Mouse (Mus musculus): ENCODE results near the gene Mrpl58. TPM values are rescaled to one million over a fixed set of nuclear protein-coding genes. Genes with fewer than 3 reads are reported as not detected.

Gene Mrpl58
- polyA plus RNA-seq, 1 experiment from 2014 or later: 206 TPM

- H3K9me3 ChIP-seq (ENCODE audit: control insufficient read depth, low read depth, low read length): no peaks in the 10 kb centered on the region
- H3K36me3 ChIP-seq (ENCODE audit: control insufficient read depth, insufficient read depth, low read length): no peaks in the 10 kb centered on the region
- H3K4me2 ChIP-seq (replicated peaks; ENCODE audit: low read depth, low read length): no peak within 1 kb of the TSS
- H3K27me3 ChIP-seq (ENCODE audit: control insufficient read depth, insufficient read depth, low read length): no peaks in the 10 kb centered on the region
- no peak within 1 kb of the TSS for H3K4me3 ChIP-seq (ENCODE audit: low read depth, low read length)
- no peak for ATAC-seq (ENCODE audit: insufficient number of reproducible peaks, insufficient read depth, low FRiP score, low read depth)
- 92% methylated on average over 9 of the region's 9 CpGs for WGBS
- H3K9ac ChIP-seq (replicated peaks; ENCODE audit: low read depth, low read length): no peak within 1 kb of the TSS
- peaks cover 10% of the 10 kb centered on the region for H3K4me1 ChIP-seq (ENCODE audit: control insufficient read depth, insufficient read depth, low read length)
- no peak within 1 kb of the TSS for H3K27ac ChIP-seq (ENCODE audit: low read length)
These were observed 36.5 kb downstream of the Mrpl58 start, which contains the start of gene Trim80 for GRCm38 (mm10) chr11:115439906-115440595. Trim80 (plus strand) TSS chr11:115440545.

GRCm38 (mm10) chr11:115441417-115441816, 37.9 kb downstream of the Mrpl58 start:
- no peak overlapping the region for H3K27ac ChIP-seq (ENCODE audit: low read length)
- no peaks in the 10 kb centered on the region for H3K27me3 ChIP-seq (ENCODE audit: control insufficient read depth, insufficient read depth, low read length)
- H3K4me3 ChIP-seq (ENCODE audit: low read depth, low read length): no peak overlapping the region
- no peaks in the 10 kb centered on the region for H3K36me3 ChIP-seq (ENCODE audit: control insufficient read depth, insufficient read depth, low read length)
- 44% methylated on average over 15 of the region's 15 CpGs for WGBS
- 0 out of 2 replicates have a peak, but pooled peaks cover under 1% of the 10 kb centered on the region for H3K4me1 ChIP-seq (ENCODE audit: control insufficient read depth, insufficient read depth, low read length)
- H3K9ac ChIP-seq (replicated peaks; ENCODE audit: low read depth, low read length): no peak overlapping the region
- no peak overlapping the region for H3K4me2 ChIP-seq (replicated peaks; ENCODE audit: low read depth, low read length)
- ATAC-seq (ENCODE audit: insufficient number of reproducible peaks, insufficient read depth, low FRiP score, low read depth): no peak
- H3K9me3 ChIP-seq (ENCODE audit: control insufficient read depth, low read depth, low read length): no peaks in the 10 kb centered on the region

DNA sequence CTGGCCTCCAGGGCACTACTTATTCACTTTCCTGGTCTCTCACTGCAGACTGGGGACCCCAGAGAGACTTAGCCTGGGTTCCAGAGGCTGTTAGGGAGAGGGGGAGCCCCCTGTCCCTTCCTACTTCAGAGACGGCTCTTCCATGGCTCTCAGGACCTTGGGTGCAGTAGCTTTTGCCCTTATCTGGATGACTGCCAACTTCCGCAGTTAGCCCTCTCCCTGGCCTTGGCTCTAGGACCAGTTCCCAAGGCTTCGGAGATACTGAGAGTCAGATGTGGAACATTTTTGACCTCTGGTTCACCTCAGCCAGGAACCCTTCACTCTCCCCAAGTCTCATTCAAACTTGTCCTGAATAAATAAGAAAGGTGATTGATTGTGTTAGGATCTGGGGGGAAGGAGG, 43.4 kb downstream of the Mrpl58 start:
- H3K36me3 ChIP-seq (ENCODE audit: control insufficient read depth, insufficient read depth, low read length): no peaks in the 10 kb centered on the region
- 37% methylated on average over 3 of the region's 3 CpGs for WGBS
- no peak overlapping the region for H3K4me3 ChIP-seq (ENCODE audit: low read depth, low read length)
- H3K4me2 ChIP-seq (replicated peaks; ENCODE audit: low read depth, low read length): no peak overlapping the region
- H3K9me3 ChIP-seq (ENCODE audit: control insufficient read depth, low read depth, low read length): no peaks in the 10 kb centered on the region
- H3K27ac ChIP-seq (ENCODE audit: low read length): no peak overlapping the region; the same call in 1 of the 2 replicates
- ATAC-seq (ENCODE audit: insufficient number of reproducible peaks, insufficient read depth, low FRiP score, low read depth): no peak
- no peak overlapping the region for H3K9ac ChIP-seq (replicated peaks; ENCODE audit: low read depth, low read length)
- H3K27me3 ChIP-seq (ENCODE audit: control insufficient read depth, insufficient read depth, low read length): no peaks in the 10 kb centered on the region
- H3K4me1 ChIP-seq (ENCODE audit: control insufficient read depth, insufficient read depth, low read length): peaks cover 8% of the 10 kb centered on the region; the same call in 1 of the 2 replicates

DNA sequence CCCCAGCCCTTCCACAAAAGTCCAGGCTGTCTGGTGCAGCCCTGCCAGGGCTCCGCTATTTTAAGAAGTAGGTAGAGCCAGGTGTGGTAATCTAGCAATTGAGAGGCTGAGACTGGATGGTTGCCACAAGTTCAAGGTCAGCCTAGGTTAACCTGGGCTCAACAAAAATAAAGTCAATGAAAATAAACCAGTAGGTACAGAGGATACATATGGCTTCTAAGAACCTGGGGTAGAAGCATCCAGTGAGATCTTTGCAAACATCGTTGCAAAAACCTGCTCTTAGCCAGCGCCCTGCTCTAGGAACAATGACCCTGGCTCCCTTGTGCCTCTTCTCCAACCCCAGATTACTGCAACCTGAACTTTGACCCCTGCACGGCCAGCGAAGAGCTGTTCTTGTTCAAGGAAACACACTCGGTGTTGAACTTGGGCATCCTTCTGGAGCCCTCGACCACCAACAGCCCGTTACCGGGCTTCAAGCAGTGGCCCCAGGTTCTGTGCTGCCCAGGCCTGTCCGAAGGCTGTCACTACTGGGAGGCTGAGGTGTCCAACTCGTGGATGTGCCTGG, 43.9 kb downstream of the Mrpl58 start:
- no peaks in the 10 kb centered on the region for H3K36me3 ChIP-seq (ENCODE audit: control insufficient read depth, insufficient read depth, low read length)
- 79% methylated on average over 11 of the region's 11 CpGs for WGBS
- ATAC-seq (ENCODE audit: insufficient number of reproducible peaks, insufficient read depth, low FRiP score, low read depth): no peak
- H3K4me3 ChIP-seq (ENCODE audit: low read depth, low read length): no peak overlapping the region
- H3K4me1 ChIP-seq (ENCODE audit: control insufficient read depth, insufficient read depth, low read length): peaks cover 8% of the 10 kb centered on the region; the same call in 1 of the 2 replicates
- no peak overlapping the region for H3K4me2 ChIP-seq (replicated peaks; ENCODE audit: low read depth, low read length)
- H3K9ac ChIP-seq (replicated peaks; ENCODE audit: low read depth, low read length): no peak overlapping the region
- no peak overlapping the region for H3K27ac ChIP-seq (ENCODE audit: low read length)
- no peaks in the 10 kb centered on the region for H3K9me3 ChIP-seq (ENCODE audit: control insufficient read depth, low read depth, low read length)
- no peaks in the 10 kb centered on the region for H3K27me3 ChIP-seq (ENCODE audit: control insufficient read depth, insufficient read depth, low read length)

- Histone ChIP-seq H3K36me3 (ENCODE audit: control insufficient read depth, insufficient read depth, low read length) (no peaks in the 10 kb centered on the region), H3K27me3 (ENCODE audit: control insufficient read depth, insufficient read depth, low read length) (no peaks in the 10 kb centered on the region), H3K4me3 (ENCODE audit: low read depth, low read length) (no peak overlapping the region), H3K4me1 (ENCODE audit: control insufficient read depth, insufficient read depth, low read length) (peaks cover 8% of the 10 kb centered on the region; the same call in 1 of the 2 replicates), H3K9ac (replicated peaks; ENCODE audit: low read depth, low read length) (no peak overlapping the region), H3K27ac (ENCODE audit: low read length) (no peak overlapping the region), H3K9me3 (ENCODE audit: control insufficient read depth, low read depth, low read length) (no peaks in the 10 kb centered on the region), H3K4me2 (replicated peaks; ENCODE audit: low read depth, low read length) (no peak overlapping the region)
- no peak for ATAC-seq (ENCODE audit: insufficient number of reproducible peaks, insufficient read depth, low FRiP score, low read depth)
- WGBS: 85% methylated on average over 16 of the region's 16 CpGs
These were observed 44.5 kb downstream of the Mrpl58 start for GRCm38 (mm10) chr11:115448075-115448474.

DNA sequence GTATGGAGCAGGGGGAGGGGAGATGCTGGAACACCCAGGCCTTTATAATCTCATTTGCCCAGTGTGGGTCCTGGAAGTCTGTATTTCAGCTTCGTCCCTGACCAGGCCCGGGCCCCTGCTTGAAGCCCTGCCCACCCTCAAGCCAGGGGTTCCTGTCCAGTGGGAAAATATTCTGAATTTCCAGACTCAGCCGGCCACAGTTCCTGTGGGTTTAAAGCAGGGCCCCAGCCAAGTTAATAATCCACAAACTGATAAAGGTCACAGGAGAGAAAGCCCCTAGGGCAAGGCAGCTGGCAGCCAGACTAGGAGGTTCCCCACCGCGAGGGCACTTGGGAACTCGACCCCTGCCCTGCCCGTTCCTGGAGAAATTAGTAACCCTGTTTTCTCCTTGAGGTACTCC, 45.4 kb downstream of the Mrpl58 start:
- ATAC-seq (ENCODE audit: insufficient number of reproducible peaks, insufficient read depth, low FRiP score, low read depth): no peak
- 59% methylated on average over 7 of the region's 7 CpGs for WGBS
- Histone ChIP-seq H3K4me2 (replicated peaks; ENCODE audit: low read depth, low read length) (no peak overlapping the region), H3K27ac (ENCODE audit: low read length) (no peak overlapping the region), H3K9me3 (ENCODE audit: control insufficient read depth, low read depth, low read length) (no peaks in the 10 kb centered on the region), H3K27me3 (ENCODE audit: control insufficient read depth, insufficient read depth, low read length) (no peaks in the 10 kb centered on the region), H3K4me1 (ENCODE audit: control insufficient read depth, insufficient read depth, low read length) (peaks cover 8% of the 10 kb centered on the region; the same call in 1 of the 2 replicates), H3K36me3 (ENCODE audit: control insufficient read depth, insufficient read depth, low read length) (no peaks in the 10 kb centered on the region), H3K9ac (replicated peaks; ENCODE audit: low read depth, low read length) (no peak overlapping the region), H3K4me3 (ENCODE audit: low read depth, low read length) (no peak overlapping the region)

GRCm38 (mm10) chr11:115450176-115450575, 46.6 kb downstream of the Mrpl58 start:
- Histone ChIP-seq H3K36me3 (ENCODE audit: control insufficient read depth, insufficient read depth, low read length) (no peaks in the 10 kb centered on the region), H3K4me3 (ENCODE audit: low read depth, low read length) (no peak overlapping the region), H3K4me1 (ENCODE audit: control insufficient read depth, insufficient read depth, low read length) (peaks cover 8% of the 10 kb centered on the region; the same call in 1 of the 2 replicates), H3K4me2 (replicated peaks; ENCODE audit: low read depth, low read length) (no peak overlapping the region), H3K9me3 (ENCODE audit: control insufficient read depth, low read depth, low read length) (no peaks in the 10 kb centered on the region), H3K27ac (ENCODE audit: low read length) (no peak overlapping the region), H3K9ac (replicated peaks; ENCODE audit: low read depth, low read length) (no peak overlapping the region), H3K27me3 (ENCODE audit: control insufficient read depth, insufficient read depth, low read length) (no peaks in the 10 kb centered on the region)
- ATAC-seq (ENCODE audit: insufficient number of reproducible peaks, insufficient read depth, low FRiP score, low read depth): no peak
- 78% methylated on average over 7 of the region's 7 CpGs for WGBS

GRCm38 (mm10) chr11:115451781-115452241, 48.3 kb downstream of the Mrpl58 start:
- no peak overlapping the region for H3K4me2 ChIP-seq (replicated peaks; ENCODE audit: low read depth, low read length)
- ATAC-seq (ENCODE audit: insufficient number of reproducible peaks, insufficient read depth, low FRiP score, low read depth): no peak
- H3K27me3 ChIP-seq (ENCODE audit: control insufficient read depth, insufficient read depth, low read length): no peaks in the 10 kb centered on the region
- no peak overlapping the region for H3K9ac ChIP-seq (replicated peaks; ENCODE audit: low read depth, low read length)
- WGBS: 82% methylated on average over 8 of the region's 8 CpGs
- peaks cover 4% of the 10 kb centered on the region; the same call in 1 of the 2 replicates for H3K4me1 ChIP-seq (ENCODE audit: control insufficient read depth, insufficient read depth, low read length)
- H3K4me3 ChIP-seq (ENCODE audit: low read depth, low read length): no peak overlapping the region
- no peaks in the 10 kb centered on the region for H3K9me3 ChIP-seq (ENCODE audit: control insufficient read depth, low read depth, low read length)
- no peaks in the 10 kb centered on the region for H3K36me3 ChIP-seq (ENCODE audit: control insufficient read depth, insufficient read depth, low read length)
- no peak overlapping the region for H3K27ac ChIP-seq (ENCODE audit: low read length)
